Mouse (Mus musculus) hindbrain, postnatal 0 days (tissue): Measurements from ENCODE around the gene Armc12. TPM values are rescaled to one million over a fixed set of nuclear protein-coding genes. Genes with fewer than 3 reads are reported as not detected.

Source experiments
- ATAC-seq: fragments of 200-750 bp; cut with Nextera tagmentation; 2 replicates; pipeline ENCODE4 v1.8.0; 2017; ENCODE audit warnings: mild to moderate bottlenecking, moderate TSS enrichment, moderate library complexity
- DNase-seq: peaks from one replicate; pipeline ENCODE4 v3.0.0-alpha.2; 2015; ENCODE audit warnings: low spot score
- H3K27ac ChIP-seq: fragments of 300-500 bp; sonication (generic); 2 replicates; pipeline ENCODE4 v1.5.1; 2014; ENCODE audit warnings: mild to moderate bottlenecking
- H3K27me3 ChIP-seq: fragments of 300-500 bp; sonication (generic); 2 replicates; pipeline ENCODE4 v1.6.1; 2014; ENCODE audit warnings: low read length, mixed read lengths; ENCODE audit not compliant: insufficient read depth
- H3K36me3 ChIP-seq: fragments of 300-500 bp; sonication (generic); 2 replicates; pipeline ENCODE4 v1.6.1; 2014; ENCODE audit warnings: low read length, mixed read lengths; ENCODE audit not compliant: insufficient read depth
- H3K4me1 ChIP-seq: fragments of 300-500 bp; sonication (generic); 2 replicates; pipeline ENCODE4 v1.6.1; 2014; ENCODE audit warnings: antibody characterized with exemption, low read length, mixed read lengths; ENCODE audit not compliant: insufficient read depth
- H3K4me2 ChIP-seq: fragments of 300-500 bp; sonication (generic); 2 replicates; pipeline ENCODE4 v1.6.1; 2014; ENCODE audit warnings: low read depth, mild to moderate bottlenecking, low read length, moderate library complexity, mixed read lengths
- H3K4me3 ChIP-seq: fragments of 300-500 bp; sonication (generic); 2 replicates; pipeline ENCODE4 v1.5.1; 2014; ENCODE audit warnings: low read length
- H3K9ac ChIP-seq: fragments of 300-500 bp; sonication (generic); replicated peaks from 2 replicates; pipeline ENCODE4 v1.6.1; 2014; ENCODE audit warnings: mild to moderate bottlenecking, low read length, moderate library complexity, mixed read lengths
- H3K9me3 ChIP-seq: fragments of 300-500 bp; sonication (generic); 2 replicates; pipeline ENCODE4 v1.6.1; 2016; ENCODE audit warnings: low read length, mixed read lengths
- CTCF ChIP-seq: IDR thresholded peaks from 2 replicates; pipeline ENCODE4 v1.5.1; 2016; ENCODE audit warnings: antibody characterized with exemption, control low read depth, low read depth
- WGBS: fragments of 180-500 bp; shearing (Covaris S2); extraction: QIAGEN DNeasy Blood & Tissue Kit; methylation state at CpG from one replicate; pipeline ENCODE4 v1.1.7; 2014; 5-methylcytosine and 5-hydroxymethylcytosine counted together
- polyA plus RNA-seq: library from polyadenylated mRNA; unstranded; fragments of >200 nt; fragmentation: Nextera tagmentation; extraction: Ambion mirVana; gene quantifications from 2 replicates; pipeline ENCODE4 v1.2.1, GENCODE M21; 2015
- total RNA-seq: library from RNA; depleted of rRNA; stranded (reverse); fragments of >200 nt; gene quantifications from 2 replicates; pipeline ENCODE4 v1.2.3, GENCODE M21; 2014; rRNA removed

Gene Armc12
- total RNA-seq (not detected in 2 replicates), polyA plus RNA-seq (not detected in 2 replicates)

- no peak for DNase-seq
- ATAC-seq, result no peak
- TF ChIP-seq CTCF, result no peak
- no peaks in the 10 kb centered on the region for H3K9me3 ChIP-seq
- 90% methylated on average over 6 of the region's 6 CpGs for WGBS
- H3K36me3 ChIP-seq, result no peaks in the 10 kb centered on the region
- no peaks in the 10 kb centered on the region for H3K4me1 ChIP-seq
- no peak within 1 kb of the TSS for H3K4me3 ChIP-seq
- H3K9ac ChIP-seq, result no peak within 1 kb of the TSS
- H3K27me3 ChIP-seq, result no peaks in the 10 kb centered on the region
- 0 out of 2 replicates have a peak within 1 kb of the TSS, but pooled peaks have one; percentile 5 for H3K4me2 ChIP-seq
- H3K27ac ChIP-seq, result no peak within 1 kb of the TSS
These were observed at the start of gene Armc12 for GRCm38 (mm10) chr17:28530506-28530905. Gene Armc12, plus strand, starts transcription at chr17:28530806.

DNA sequence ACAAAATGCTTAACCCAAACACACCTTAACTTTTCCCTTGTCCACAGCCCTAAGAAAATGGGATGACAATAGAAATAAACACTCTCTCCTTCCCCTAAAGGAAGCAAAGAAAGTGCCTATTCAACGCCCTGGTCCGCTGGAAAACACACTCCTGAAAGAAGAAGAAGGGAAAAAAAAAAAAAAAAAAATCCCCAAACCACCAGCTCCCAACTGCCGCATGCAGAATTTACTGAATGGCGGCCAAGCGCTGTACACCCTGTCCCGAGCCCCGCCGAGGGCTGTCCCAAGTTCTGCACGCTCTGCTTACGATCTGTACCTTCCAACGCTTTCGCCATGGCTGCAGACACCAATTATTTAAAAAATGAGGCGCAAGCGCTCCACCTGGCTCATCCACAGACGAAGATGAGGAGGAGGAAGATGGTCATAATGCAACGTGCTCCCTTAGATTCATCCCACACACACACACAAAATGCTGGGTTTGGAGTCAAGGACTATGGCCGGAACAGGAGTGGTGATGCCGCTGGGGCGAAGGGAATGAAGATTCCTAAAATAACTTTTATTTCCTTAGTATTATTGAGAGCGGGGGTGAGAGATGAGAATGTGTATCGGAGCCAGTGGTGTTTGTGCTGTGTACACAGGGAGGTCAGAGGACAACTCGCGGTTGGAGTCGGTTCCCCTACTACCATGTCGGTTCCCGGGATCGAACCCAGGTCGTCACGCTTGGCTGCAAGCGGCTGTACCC, 45.7 kb upstream of the Armc12 start:
- TF ChIP-seq CTCF, result no peak
- WGBS, result 2% methylated on average over 30 of the region's 30 CpGs
- Histone ChIP-seq H3K4me3 (peak overlapping the region; percentile 90), H3K9ac (peak overlapping the region; percentile 82), H3K27ac (peak overlapping the region; percentile 85), H3K9me3 (no peaks in the 10 kb centered on the region), H3K4me2 (peak overlapping the region; percentile 67), H3K36me3 (no peaks in the 10 kb centered on the region), H3K4me1 (no peaks in the 10 kb centered on the region), H3K27me3 (no peaks in the 10 kb centered on the region)
- peak; percentile 31 for DNase-seq
- no peak for ATAC-seq

GRCm38 (mm10) chr17:28485446-28485948, 45.1 kb upstream of the Armc12 start:
- H3K27ac ChIP-seq, result peak overlapping the region; percentile 85
- peak; percentile 67 for DNase-seq
- ATAC-seq, result peak; percentile 78
- H3K4me3 ChIP-seq, result peak overlapping the region; percentile 90
- H3K9ac ChIP-seq, result peak overlapping the region; percentile 82
- TF ChIP-seq CTCF, result no peak
- H3K9me3 ChIP-seq, result no peaks in the 10 kb centered on the region
- H3K4me2 ChIP-seq, result peak overlapping the region; percentile 67
- 2% methylated on average over 61 of the region's 77 CpGs for WGBS
- no peaks in the 10 kb centered on the region for H3K4me1 ChIP-seq
- no peaks in the 10 kb centered on the region for H3K27me3 ChIP-seq
- H3K36me3 ChIP-seq, result no peaks in the 10 kb centered on the region

DNA sequence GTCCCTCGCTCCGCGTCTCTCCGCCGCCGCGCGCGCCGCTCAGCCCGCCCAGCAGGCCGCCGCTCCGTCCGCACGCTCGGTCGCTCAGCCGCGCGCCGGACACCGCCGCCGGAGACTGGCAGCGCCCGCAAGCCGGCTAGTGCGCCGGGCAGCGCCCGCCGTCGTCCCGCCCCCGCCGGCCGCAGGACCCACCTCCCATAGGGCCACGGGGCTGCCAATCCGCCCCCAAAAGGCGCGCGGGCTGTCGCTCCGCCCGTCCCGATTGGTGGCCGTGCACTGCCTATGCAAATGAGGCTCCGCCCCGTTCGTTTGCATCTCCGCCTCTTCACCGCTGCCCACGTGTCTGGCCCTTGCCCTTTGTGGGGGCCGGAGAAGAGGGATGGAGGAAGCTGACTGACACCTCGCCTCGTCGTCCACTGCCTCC, 44.6 kb upstream of the Armc12 start:
- WGBS, result under 1% methylated on average over 38 of the region's 58 CpGs
- ATAC-seq, result peak; percentile 99
- no peaks in the 10 kb centered on the region for H3K4me1 ChIP-seq
- no peaks in the 10 kb centered on the region for H3K9me3 ChIP-seq
- H3K9ac ChIP-seq, result peak overlapping the region; percentile 82
- peak overlapping the region; percentile 67 for H3K4me2 ChIP-seq
- H3K27ac ChIP-seq, result peak overlapping the region; percentile 85
- H3K4me3 ChIP-seq, result peak overlapping the region; percentile 90
- DNase-seq, result peak; percentile 98
- TF ChIP-seq CTCF, result no peak
- H3K27me3 ChIP-seq, result no peaks in the 10 kb centered on the region
- no peaks in the 10 kb centered on the region for H3K36me3 ChIP-seq

GRCm38 (mm10) chr17:28486720-28487119, 43.9 kb upstream of the Armc12 start:
- Histone ChIP-seq H3K4me1 (no peaks in the 10 kb centered on the region), H3K27me3 (no peaks in the 10 kb centered on the region)

DNA sequence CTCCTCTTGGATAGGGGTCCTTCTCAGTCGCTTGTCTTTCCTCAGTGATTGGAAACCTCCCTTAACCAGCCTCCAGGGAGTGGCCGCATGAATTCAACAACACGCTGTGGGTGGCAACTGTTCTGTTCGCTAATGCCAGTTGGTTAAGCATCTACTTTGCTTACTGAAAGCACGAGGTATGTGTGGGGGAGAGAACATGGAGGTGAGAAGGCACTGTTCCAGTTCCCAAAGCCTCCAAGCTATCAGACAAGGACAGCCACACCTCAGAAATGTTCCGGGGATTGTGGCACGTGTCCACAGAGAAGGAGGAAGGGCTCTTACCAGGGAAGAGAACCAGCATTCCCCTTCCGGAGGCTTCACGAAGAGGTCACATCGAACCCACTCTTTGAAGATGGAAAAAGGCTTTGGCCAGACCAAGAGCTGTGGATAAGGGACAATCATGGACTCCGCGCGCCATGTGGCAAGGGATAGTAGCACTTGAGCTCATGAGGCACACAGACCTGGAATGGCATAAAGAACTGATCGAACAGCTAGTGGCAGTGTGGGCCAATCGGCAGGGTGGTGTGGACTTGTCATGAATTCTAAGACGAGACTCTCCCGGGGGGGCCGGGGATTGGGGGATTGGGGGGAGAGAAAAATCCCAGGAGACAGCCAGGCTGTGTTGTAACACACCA, 42.9 kb upstream of the Armc12 start:
- ATAC-seq, result no peak
- H3K27ac ChIP-seq, result no peak overlapping the region
- no peak overlapping the region for H3K4me3 ChIP-seq
- DNase-seq, result no peak
- H3K4me2 ChIP-seq, result no peak overlapping the region
- no peaks in the 10 kb centered on the region for H3K27me3 ChIP-seq
- no peaks in the 10 kb centered on the region for H3K4me1 ChIP-seq
- no peak for TF ChIP-seq CTCF
- H3K9ac ChIP-seq, result no peak overlapping the region
- no peaks in the 10 kb centered on the region for H3K36me3 ChIP-seq
- 90% methylated on average over 18 of the region's 18 CpGs for WGBS
- no peaks in the 10 kb centered on the region for H3K9me3 ChIP-seq

More at GRCm38 (mm10) chr17:28486720-28487119, 43.9 kb upstream of the Armc12 start:
- Histone ChIP-seq H3K4me3 (no peak overlapping the region), H3K4me2 (peak overlapping the region; percentile 67), H3K27ac (no peak overlapping the region), H3K9ac (no peak overlapping the region), H3K9me3 (no peaks in the 10 kb centered on the region), H3K36me3 (no peaks in the 10 kb centered on the region)
- 86% methylated on average over 6 of the region's 6 CpGs for WGBS
- ATAC-seq (no peak), DNase-seq (peak; percentile 21)
- peak; percentile 30; the same call in 1 of the 2 replicates for TF ChIP-seq CTCF
